Mouse (Mus musculus): ENCODE measurements around the gene Vwa5b2.

GRCm38 (mm10) chr16:20651947-20652310 is 62.7 kb downstream of the Vwa5b2 start:
- TF ChIP-seq CTCF (IDR thresholded peaks at IDR 0.05; ENCODE audit: insufficient read depth, low read length): no peak
- no peak for TF ChIP-seq POLR2A (IDR thresholded peaks at IDR 0.05; ENCODE audit: borderline replicate concordance, extremely low read depth, low read depth, low read length)
